Comparison of ENCODE assay signal across 8 mouse cellular contexts in the genomic region with DNA sequence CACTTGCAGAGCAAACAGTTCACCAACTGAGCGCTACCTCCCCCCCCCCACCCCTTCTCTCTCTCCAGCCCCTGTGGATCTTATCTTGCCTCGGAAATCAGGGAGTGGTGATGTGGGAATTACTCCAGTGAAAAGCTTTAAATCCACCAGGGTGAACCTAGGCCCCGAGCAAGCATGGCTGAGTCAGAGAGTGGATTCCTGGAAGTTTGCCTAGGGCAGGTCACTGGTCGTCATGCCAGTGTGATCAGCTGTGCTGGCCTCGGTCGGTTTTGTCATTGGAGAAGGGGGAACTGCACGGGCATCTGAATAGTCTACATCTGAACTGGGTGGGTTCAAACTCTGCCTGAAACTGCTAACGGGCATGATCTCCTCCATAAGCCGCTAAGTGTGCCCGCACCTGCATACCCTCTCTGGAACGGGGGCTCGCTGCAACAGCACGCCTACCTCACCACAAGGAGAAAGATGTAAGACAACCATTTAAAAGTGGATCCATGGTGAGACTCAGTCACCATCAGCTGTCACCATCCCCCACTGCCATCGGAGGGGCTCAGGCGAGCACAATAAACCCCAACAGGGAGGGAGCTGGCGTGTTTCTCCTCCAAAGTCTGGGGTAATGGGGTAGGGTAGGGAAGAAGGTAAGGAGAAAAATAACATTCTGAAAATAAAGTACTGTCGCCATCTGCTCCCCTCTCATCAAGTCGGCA.
DNase-seq lines count a peak whose midpoint lies in the region; ATAC-seq and TF ChIP-seq lines count a peak whose summit lies in the region.

No protein-coding gene starts in this region.

- TF ChIP-seq CTCF in thymus, adult 2 months (IDR thresholded peaks at IDR 0.05; ENCODE audit: borderline replicate concordance, control insufficient read depth, extremely low read depth, insufficient read depth, low read length, poor library complexity), result no peak

- no peaks in the 10 kb centered on the region for H3K36me3 ChIP-seq in midbrain, embryonic 10.5 days
- no peaks in the 10 kb centered on the region for H3K36me3 ChIP-seq in thymus, adult 2 months (ENCODE audit: control insufficient read depth, insufficient read depth, low read length)
- H3K36me3 ChIP-seq in intestine, embryonic 15.5 days, result no peaks in the 10 kb centered on the region

- no peak for ATAC-seq in intestine, embryonic 15.5 days

- intact Hi-C loops in heart, postnatal 10 days (cut with DNase I), result no loop called here
- intact Hi-C loops in left cerebral cortex, postnatal 14 days (cut with DNase I), result no loop called here

- no peak overlapping the region for H3K4me2 ChIP-seq in intestine, embryonic 15.5 days (replicated peaks)

- 64% methylated on average over 18 of the region's 18 CpGs for WGBS in midbrain, embryonic 10.5 days
- WGBS in thymus, adult 2 months, result 90% methylated on average over 18 of the region's 18 CpGs
- 73% methylated on average over 18 of the region's 18 CpGs for WGBS in intestine, embryonic 15.5 days

- H3K9ac ChIP-seq in intestine, embryonic 15.5 days, result no peak overlapping the region

- peak; percentile 79 for DNase-seq in adrenal gland, adult 8-10 months
- peak; percentile 59 to 69 for DNase-seq in cerebellum, postnatal 25 days
- peak; percentile 43 to 47 for DNase-seq in heart, postnatal 10 days
- DNase-seq in midbrain, embryonic 10.5 days (ENCODE audit: low spot score), result no peak
- DNase-seq in thymus, adult 2 months, result no peak
- DNase-seq in left cerebral cortex, postnatal 14 days (ENCODE audit: low spot score in 2 of 2), result no peak
- no peak for DNase-seq in adipocyte (ENCODE audit: low spot score)

- H3K27ac ChIP-seq in midbrain, embryonic 10.5 days (replicated peaks), result peak overlapping the region; percentile 77
- no peak overlapping the region for H3K27ac ChIP-seq in thymus, adult 2 months (ENCODE audit: control insufficient read depth, insufficient read depth, low read length)
- H3K27ac ChIP-seq in intestine, embryonic 15.5 days, result no peak overlapping the region

- H3K4me1 ChIP-seq in midbrain, embryonic 10.5 days, result peaks cover 33% of the 10 kb centered on the region
- H3K4me1 ChIP-seq in thymus, adult 2 months (replicated peaks; ENCODE audit: control insufficient read depth, insufficient read depth, low read length), result no peaks in the 10 kb centered on the region
- 0 out of 2 replicates have a peak, but pooled peaks cover 4% of the 10 kb centered on the region for H3K4me1 ChIP-seq in intestine, embryonic 15.5 days (replicated peaks)

- no peaks in the 10 kb centered on the region for H3K27me3 ChIP-seq in midbrain, embryonic 10.5 days (ENCODE audit: low read depth, poor library complexity, severe bottlenecking)
- H3K27me3 ChIP-seq in thymus, adult 2 months (ENCODE audit: control insufficient read depth, insufficient read depth, low read length), result no peaks in the 10 kb centered on the region
- H3K27me3 ChIP-seq in intestine, embryonic 15.5 days (replicated peaks), result no peaks in the 10 kb centered on the region

- no peaks in the 10 kb centered on the region for H3K9me3 ChIP-seq in midbrain, embryonic 10.5 days (replicated peaks)
- H3K9me3 ChIP-seq in intestine, embryonic 15.5 days, result no peaks in the 10 kb centered on the region

- no peak overlapping the region for H3K4me3 ChIP-seq in midbrain, embryonic 10.5 days
- no peak overlapping the region for H3K4me3 ChIP-seq in thymus, adult 2 months (ENCODE audit: control insufficient read depth, insufficient read depth, low read length)
- no peak overlapping the region for H3K4me3 ChIP-seq in intestine, embryonic 15.5 days (replicated peaks)

- no peak for TF ChIP-seq POLR2A in thymus, adult 2 months (IDR thresholded peaks at IDR 0.05; ENCODE audit: control insufficient read depth, extremely low read depth, insufficient read depth, low read length, poor library complexity)

Comparison
In these comparisons a context has a peak if more than half of its experiments do, and no peak if none do; other contexts are left out.
1. DNase-seq: peak in adrenal gland, adult 8-10 months (single experiment), cerebellum, postnatal 25 days (2 of 2) and heart, postnatal 10 days (2 of 2); none in midbrain, embryonic 10.5 days (single experiment), thymus, adult 2 months (single experiment), left cerebral cortex, postnatal 14 days (0 of 2) and adipocyte (single experiment).